Mouse (Mus musculus): Measurements from ENCODE around the gene Asb15.

The Asb15 gene

GRCm38 (mm10) chr6:24564886-24565285 is 36.9 kb downstream of the Asb15 start:
- DNase-seq (ENCODE audit: low read depth, low spot score), result no peak

- DNase-seq (ENCODE audit: low read depth, low spot score), result no peak
These were observed 41.0 kb downstream of the Asb15 start for GRCm38 (mm10) chr6:24568963-24569362.

GRCm38 (mm10) chr6:24569711-24570110 is 41.8 kb downstream of the Asb15 start:
- DNase-seq (ENCODE audit: low read depth, low spot score), result no peak

DNA sequence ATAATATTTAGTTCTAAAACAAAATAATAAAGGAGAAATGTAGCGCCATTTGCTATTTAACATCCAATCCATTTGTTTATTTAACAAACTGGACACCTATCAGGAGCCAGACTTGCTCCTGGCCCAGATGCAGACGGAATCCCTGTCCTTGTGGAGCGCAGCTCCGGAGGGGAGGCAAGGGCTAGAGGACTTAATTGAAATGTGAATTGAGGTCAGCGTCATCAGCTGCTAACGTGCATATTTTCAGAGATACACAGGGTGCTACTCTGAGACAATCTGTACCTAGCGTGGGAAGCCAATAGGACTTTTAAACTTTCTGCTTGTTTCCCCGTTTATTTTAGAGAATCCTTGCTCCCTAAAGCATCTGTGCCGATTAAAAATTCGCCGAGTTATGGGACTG is 42.3 kb downstream of the Asb15 start:
- DNase-seq (ENCODE audit: low read depth, low spot score), result no peak

DNA sequence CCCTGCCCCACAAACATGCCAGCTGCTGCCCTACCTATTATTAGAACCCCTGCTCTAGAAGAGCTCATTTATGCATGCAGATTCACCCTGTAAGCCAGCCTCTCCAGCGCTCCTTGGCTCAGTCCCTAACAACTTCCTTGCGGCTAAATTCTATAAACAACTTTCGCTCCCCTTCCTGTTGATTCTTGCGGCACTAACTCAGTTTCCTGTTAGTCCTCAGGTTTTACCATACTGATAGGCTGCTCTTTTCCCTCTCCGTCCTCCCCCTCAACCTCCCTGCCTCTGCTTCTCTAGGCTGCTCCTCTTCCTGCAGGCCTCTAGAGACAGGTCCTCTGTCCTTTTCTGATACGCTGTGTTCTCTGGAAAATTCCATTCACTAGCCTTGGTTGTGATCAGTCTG is 43.2 kb downstream of the Asb15 start:
- no peak for DNase-seq (ENCODE audit: low read depth, low spot score)

DNA sequence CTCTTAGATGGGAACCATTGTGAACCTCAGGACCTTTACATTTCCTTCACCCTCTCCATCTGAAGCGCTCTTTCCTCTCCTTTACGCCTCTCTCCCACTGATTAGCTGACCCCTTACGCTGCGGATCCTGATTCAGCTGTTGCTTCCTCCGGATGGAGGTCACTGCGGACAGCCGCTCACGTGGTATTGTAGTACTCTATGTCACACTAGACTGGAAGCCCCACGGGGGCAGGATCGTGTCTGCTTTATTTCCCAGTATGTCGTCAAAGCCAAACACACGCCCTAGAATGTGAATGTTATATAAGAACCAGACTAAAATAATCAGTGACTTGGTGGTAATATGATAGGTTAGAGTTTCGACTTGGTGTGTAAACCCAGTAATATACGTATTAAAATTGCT is 44.5 kb downstream of the Asb15 start:
- DNase-seq (ENCODE audit: low read depth, low spot score), result no peak

- DNase-seq (ENCODE audit: low read depth, low spot score), result no peak
These were observed 45.4 kb downstream of the Asb15 start for GRCm38 (mm10) chr6:24573319-24573718.

GRCm38 (mm10) chr6:24583456-24583855 is 55.5 kb downstream of the Asb15 start:
- no peak for DNase-seq (ENCODE audit: low read depth, low spot score)

DNA sequence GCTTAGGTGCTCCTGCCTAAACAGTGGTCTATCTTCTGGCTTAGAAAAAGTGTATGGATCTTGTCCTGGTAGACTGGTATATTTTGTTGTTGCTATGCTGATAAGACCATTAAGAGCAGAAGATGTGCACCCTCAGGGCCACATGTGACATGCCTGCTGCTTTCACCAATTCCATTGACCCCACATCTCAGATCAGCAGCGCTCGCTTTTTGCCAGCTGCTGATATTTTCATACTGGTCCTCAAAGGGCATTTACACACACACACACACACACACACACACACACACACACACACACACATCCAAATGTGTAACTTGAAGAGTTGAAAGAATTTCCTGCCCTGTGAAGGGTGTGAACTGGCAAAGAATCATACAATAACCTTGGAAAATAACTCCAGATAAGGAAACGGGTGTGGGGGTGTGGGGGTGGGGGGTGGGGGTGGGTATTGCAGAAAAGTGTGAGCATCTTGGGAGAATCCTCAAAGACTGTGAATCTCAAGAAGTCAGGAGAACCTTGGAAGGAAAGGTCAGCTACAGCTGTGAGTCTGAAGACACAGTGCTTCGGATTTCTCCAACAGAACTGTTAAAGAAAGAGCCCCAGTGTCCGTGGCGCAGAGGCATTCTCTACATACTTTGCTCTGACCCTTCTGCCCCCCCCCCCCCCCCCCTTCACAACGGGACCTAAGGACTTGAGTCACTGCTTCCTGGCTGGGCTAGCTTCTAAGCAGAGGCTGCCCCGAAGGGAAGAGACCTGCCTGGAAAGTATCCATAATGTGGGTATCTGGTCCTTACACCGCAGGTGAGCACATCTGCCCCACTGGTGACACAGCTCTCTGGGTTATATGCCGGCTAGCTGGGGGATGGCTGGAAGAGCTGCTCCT is 57.7 kb downstream of the Asb15 start:
- no peak for DNase-seq (ENCODE audit: low read depth, low spot score)

- DNase-seq (ENCODE audit: low read depth, low spot score), result no peak
These were observed 58.9 kb downstream of the Asb15 start for GRCm38 (mm10) chr6:24586885-24587284.

GRCm38 (mm10) chr6:24590282-24590681 is 62.3 kb downstream of the Asb15 start:
- DNase-seq (ENCODE audit: low read depth, low spot score), result no peak

DNA sequence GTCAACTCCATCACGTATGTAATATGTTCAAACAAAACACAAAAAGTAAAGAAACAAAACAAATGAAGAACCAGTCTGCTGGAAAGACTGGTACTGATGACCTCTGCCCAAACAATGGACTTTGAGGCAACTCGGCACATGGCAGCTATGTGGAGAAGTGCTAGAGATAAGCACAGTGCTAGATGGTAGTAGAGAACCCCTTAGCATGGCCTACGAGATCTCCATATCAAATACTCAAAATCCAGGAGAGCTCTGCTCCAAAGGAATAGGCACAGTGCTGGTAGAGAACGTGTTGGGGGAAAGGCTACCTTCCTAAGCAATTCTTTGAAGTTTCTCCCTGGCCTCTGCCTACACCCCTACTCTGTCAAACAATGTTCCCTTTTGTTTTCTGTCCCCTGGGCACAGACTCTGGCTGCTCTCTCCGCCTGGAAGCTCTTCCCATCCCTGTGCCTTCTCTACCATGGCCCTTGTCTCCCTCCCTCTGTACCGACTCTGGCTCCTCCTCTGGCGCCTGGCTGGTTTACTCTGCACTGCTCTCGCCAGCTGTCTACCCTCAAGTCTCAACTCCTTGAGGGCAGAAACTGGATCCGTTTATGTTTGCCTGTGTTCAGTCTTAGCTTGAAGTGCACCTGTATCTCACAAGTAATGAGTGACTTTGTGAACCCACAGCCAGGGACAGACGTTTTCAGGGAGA is 63.7 kb downstream of the Asb15 start:
- DNase-seq (ENCODE audit: low read depth, low spot score), result no peak

GRCm38 (mm10) chr6:24597500-24597899 is 69.6 kb downstream of the Asb15 start, which contains the start of gene Lmod2:
Gene Lmod2 (plus strand): TSS chr6:24597762.
- no peak for DNase-seq (ENCODE audit: low read depth, low spot score)

- no peak for DNase-seq (ENCODE audit: low read depth, low spot score)
These were observed 71.2 kb downstream of the Asb15 start for GRCm38 (mm10) chr6:24599179-24599578.

DNA sequence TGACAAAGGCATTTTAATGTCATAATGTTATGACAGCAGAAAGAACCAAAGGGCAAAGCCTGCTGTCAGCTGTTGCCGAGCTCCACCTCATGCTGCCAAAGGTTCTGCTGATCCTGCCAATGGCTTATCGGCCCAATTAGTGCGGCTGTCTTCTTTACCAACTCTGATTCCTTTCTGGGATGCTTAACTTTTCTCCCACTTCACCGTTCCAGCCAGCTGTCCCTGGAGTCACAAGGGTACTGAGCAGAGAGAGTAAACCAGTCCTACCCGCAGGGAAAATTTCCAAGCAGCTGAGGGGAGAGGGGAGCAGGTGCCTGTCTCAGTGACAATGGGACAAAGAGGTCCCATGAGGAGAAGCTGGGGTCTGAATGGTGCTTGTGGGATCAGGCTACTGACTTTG is 71.7 kb downstream of the Asb15 start:
- DNase-seq (ENCODE audit: low read depth, low spot score), result no peak

GRCm38 (mm10) chr6:24600134-24600533 is 72.2 kb downstream of the Asb15 start:
- DNase-seq (ENCODE audit: low read depth, low spot score), result no peak

DNA sequence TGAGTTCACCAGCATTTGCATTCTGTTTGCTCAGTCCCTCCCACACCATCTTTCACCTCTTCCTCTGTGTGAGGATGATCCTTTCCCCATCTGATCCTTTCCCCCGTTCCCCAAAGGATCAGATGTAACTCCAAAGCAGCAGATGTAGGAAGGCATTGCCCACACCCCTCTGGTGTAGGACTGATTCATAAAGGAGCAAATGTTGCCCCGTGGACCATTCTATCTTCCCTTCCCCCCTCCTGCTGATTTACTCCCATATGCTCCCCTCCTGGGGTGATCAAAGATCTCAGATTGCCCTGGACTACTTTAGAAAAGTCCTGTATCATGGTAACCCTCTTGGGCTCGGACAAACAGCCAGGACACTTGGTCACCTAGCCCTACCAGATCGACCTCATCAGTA is 72.8 kb downstream of the Asb15 start:
- no peak for DNase-seq (ENCODE audit: low read depth, low spot score)

- no peak for DNase-seq (ENCODE audit: low read depth, low spot score)
These were observed 73.7 kb downstream of the Asb15 start for GRCm38 (mm10) chr6:24601668-24602067.

DNA sequence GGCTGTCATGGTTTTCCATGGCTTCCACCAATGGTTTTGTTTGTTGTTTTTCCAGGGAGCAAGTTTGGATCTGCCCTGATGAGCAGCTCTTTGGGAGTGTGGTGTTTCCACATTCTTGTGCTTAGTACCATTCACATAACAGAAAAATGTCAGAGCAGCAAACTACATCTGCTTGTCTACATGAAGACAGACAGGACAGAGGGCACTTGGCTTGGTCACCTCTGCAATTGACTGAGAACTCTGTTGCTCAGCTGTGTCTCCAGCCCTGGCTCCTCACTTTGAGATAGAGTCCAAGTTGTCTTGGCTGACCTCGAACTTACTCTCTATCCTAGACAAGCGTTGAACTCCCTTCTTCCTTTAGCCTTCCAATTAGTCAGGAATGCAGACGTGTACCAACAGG is 74.4 kb downstream of the Asb15 start:
- no peak for DNase-seq (ENCODE audit: low read depth, low spot score)

- no peak for DNase-seq (ENCODE audit: low read depth, low spot score)
These were observed 75.0 kb downstream of the Asb15 start for GRCm38 (mm10) chr6:24602993-24603392.

DNA sequence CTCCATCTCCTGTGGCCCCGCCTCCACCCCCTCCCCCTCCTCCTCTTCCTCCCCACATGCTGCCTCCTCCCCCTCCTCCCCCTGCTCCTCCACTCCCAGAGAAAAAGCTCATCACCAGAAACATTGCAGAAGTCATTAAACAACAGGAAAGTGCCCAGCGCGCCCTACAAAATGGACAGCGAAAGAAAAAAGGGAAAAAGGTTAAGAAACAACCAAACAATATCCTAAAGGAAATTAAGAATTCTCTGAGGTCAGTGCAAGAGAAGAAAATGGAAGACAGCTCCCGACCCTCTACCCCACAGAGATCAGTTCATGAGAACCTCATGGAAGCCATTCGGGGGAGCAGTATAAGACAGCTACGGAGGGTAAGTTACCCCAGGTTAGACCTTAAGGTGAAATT is 76.3 kb downstream of the Asb15 start:
- DNase-seq (ENCODE audit: low read depth, low spot score), result no peak

DNA sequence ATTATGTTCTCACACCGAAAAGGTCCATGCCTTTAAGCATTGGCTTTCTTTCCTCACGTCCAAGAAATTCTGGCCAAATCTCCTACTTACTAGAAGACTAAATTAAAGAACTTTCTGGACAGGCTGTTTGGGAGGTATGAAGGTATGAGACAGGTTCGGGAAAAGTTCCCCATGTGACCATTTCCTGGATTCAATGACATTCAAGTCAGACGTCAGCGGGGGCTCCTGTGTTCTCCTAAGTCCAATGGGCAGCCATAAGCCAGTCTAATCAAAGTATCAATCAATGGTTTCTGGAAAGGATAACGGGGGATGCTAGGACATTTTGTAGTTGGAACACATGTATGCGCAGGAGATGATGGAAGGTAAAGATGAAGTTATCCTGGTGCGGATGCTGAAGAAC is 77.7 kb downstream of the Asb15 start:
- DNase-seq (ENCODE audit: low read depth, low spot score), result no peak

DNA sequence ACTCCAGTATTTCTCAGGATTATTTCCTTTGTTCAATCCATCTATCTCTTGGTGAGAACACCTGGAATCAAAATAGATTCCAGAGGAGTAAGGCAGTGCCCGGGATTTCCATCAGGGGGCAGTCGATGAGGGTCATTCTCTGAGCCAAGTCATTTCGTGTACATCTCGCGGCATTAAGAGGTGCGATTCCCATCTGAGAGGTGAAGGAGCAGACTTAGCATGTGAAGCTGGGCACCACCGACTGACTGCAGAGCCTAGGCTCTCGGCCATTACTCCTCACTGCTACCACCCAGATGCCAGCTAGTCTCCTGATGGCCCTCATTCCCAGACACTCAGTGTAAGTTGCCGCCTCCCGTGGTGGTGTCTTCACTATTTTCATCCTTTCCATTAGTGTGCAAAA is 78.6 kb downstream of the Asb15 start:
- DNase-seq (ENCODE audit: low read depth, low spot score), result no peak

All from WW6 (cell line).